Mouse (Mus musculus): ENCODE results near the gene Spats2l. TPM values are rescaled to one million over a fixed set of nuclear protein-coding genes. Genes with fewer than 3 reads are reported as not detected.

The Spats2l gene
- polyA plus RNA-seq (2017; shearing (Covaris generic)): 1.2 TPM

DNA sequence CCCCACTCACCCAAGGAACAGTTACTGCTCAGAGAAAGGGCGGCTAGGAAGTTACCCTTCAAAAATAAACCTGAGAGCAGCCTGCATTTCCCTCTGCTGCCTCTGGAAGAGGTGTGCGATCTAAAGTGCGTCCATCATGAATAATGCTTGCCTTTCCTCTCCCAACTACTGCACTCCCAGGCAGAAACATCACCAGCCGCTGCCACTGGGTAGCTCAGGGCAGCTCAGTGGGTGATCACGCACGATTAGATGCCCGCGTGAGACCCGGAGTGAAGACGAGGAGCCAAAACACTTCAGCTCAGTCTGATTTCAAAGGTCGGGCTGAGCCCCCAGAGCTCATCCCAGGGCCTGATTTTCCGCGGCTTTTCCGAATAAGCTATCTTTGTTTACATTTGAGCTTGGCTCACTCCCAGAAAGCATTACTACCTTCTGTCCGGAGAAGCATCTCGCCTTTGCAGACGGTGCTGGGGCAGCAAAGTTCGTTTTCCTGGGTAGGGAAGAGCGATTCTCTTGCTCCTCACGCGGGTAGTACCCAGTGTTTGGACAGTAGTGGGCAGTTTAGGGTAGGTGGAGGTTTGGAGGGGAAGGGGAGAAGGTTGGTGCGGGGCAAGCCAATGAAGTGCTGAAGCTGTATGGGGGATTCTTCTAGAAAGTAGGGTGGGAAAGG is at the start of gene Spats2l:
TSS of gene Spats2l (plus strand) at position 162 of the 667 bp plus-strand sequence.

DNA sequence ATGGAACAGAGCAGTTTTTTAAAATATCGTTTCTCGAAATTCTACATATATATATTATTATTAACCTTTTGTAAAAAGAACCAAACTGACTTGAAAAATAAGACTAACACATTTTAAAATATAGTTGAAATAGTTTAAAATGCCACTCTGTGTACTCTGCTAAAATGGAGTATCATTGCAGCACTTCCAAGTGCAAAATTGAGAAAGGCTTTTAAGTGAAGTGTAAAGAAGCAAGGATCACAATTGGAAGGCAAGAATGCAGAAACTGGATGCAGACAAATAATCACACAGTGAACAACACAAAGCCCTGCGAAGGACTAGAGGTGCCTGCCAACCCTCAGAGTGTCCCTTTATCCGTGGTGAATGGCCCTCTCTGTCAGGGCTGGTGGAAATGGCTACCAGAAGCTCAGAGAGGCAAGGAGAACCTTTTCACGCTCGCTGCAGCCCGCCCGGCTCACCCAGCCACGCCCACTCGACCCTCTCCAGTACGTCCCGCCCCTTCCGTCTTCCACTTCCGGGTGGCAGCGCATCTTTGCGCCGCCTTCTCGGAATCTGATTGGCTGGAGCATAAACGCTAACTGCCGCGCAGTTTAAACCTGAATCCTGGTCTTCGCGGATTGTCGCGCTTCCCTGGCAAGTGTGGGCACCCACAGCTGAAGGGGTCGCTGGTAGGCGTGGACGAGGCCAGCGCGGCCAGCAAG is 221.6 kb downstream of the Spats2l start, which contains the start of gene Sgo2a:
TSS of gene Sgo2a (plus strand) at position 540 of the 701 bp plus-strand sequence.

Other genes starting within 250 kb of the Spats2l start
- gene Sgo2a, start 221.8 kb downstream of the Spats2l start, polyA plus RNA-seq (2017; shearing (Covaris generic)): 0.53 TPM
- 36.5 TPM for gene Kctd18, start 244.8 kb downstream of the Spats2l start, polyA plus RNA-seq (2017; shearing (Covaris generic))